Mouse (Mus musculus) mammary gland, adult 2 months (tissue): ENCODE results near the gene Magt1. TPM values are rescaled to one million over a fixed set of nuclear protein-coding genes. Genes with fewer than 3 reads are reported as not detected.

ENCODE experiments used
- polyA plus RNA-seq: library from polyadenylated mRNA; depleted of rRNA; stranded (reverse); fragments of >200 nt; gene quantifications from 2 replicates; pipeline ENCODE4 v1.2.3, GENCODE M21; 2012; ENCODE audit warnings: low replicate concordance; rRNA removed

The Magt1 gene
- polyA plus RNA-seq = 2.9 and 9.1 TPM in 2 replicates

GRCm38 (mm10) chrX:106011465-106012159, at the start of gene Magt1:
TSS of gene Magt1 (minus strand) at chrX:106011906.

GRCm38 (mm10) chrX:106026418-106027342, 15.0 kb upstream of the Magt1 start, which contains the start of gene Atp7a:
TSS of gene Atp7a (plus strand) at chrX:106027276.

GRCm38 (mm10) chrX:106015571-106016322, 4.0 kb upstream of the Magt1 start, which contains the start of gene Cox7b:
TSS of gene Cox7b (plus strand) at chrX:106015700.

GRCm38 (mm10) chrX:105928861-105929477, 82.7 kb downstream of the Magt1 start, which contains the start of gene Atrx:
TSS of gene Atrx (minus strand) at chrX:105929403.

Other genes with a start within 250 kb of the Magt1 start
- 0.65 and 0.99 TPM in 2 replicates for gene Fgf16, start 247.6 kb downstream of the Magt1 start, polyA plus RNA-seq
- gene Atrx, start 82.5 kb downstream of the Magt1 start, polyA plus RNA-seq = 18.1 and 56.7 TPM in 2 replicates
- gene Cox7b, start 3.8 kb upstream of the Magt1 start, polyA plus RNA-seq = 94.6 and 306 TPM in 2 replicates
- 1.7 and 4.5 TPM in 2 replicates for gene Atp7a, start 15.4 kb upstream of the Magt1 start, polyA plus RNA-seq
- gene Tlr13, start 131.3 kb upstream of the Magt1 start, polyA plus RNA-seq = 0.93 and 1.1 TPM in 2 replicates
- 53.5 and 240 TPM in 2 replicates for gene Pgk1, start 175.2 kb upstream of the Magt1 start, polyA plus RNA-seq
- 3.4 and 8.8 TPM in 2 replicates for gene Taf9b, start 209.3 kb upstream of the Magt1 start, polyA plus RNA-seq
- gene Fnd3c2, start 243.5 kb upstream of the Magt1 start, polyA plus RNA-seq = not detected in 2 replicates